Mouse (Mus musculus): ENCODE results near the gene Abcg4. TPM values are rescaled to one million over a fixed set of nuclear protein-coding genes. Genes with fewer than 3 reads are reported as not detected.

Gene Abcg4
- total and polyA plus RNA-seq, 3 experiments = 0.23 to 1.1 (median 0.72) TPM

DNA sequence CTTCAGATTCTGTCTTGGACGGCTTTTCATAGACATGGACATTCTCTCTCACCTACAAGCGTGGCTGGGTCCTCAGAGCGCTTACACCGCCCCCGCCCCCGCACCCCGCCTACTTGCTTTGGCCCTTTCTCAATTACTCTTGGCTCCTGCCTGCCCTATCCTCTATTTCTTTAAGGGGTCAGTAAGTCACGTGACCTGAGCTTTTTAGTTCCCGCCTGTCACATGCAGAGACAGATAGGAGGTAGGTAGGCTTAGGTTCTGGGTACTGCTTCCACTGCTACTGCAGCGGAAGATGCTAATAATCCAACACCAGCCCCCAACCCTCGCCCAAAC, 510 bp upstream of the Abcg4 start:
- Histone ChIP-seq H3K79me2 (replicated peaks; ENCODE audit: control insufficient read depth, extremely low read depth, insufficient read depth, poor library complexity, severe bottlenecking) (no peaks in the 10 kb centered on the region), H3K9me3 (replicated peaks; ENCODE audit: low read length) (peaks cover 6% of the 10 kb centered on the region), H3K4me2 (ENCODE audit: insufficient read depth, low read depth, poor library complexity, severe bottlenecking) (no peak overlapping the region), H3K4me3 (replicated peaks in 1 of 3; ENCODE audit: low read depth in 2 of 3, low read length in 2 of 3, poor library complexity in 1 of 3) (no peak overlapping the region), H3K36me3 (replicated peaks in 1 of 2; ENCODE audit: control insufficient read depth in 1 of 2, insufficient read depth in 1 of 2, low read length in 1 of 2) (peaks cover 23 to 68% of the 10 kb centered on the region in 2 experiments), H3K27ac (ENCODE audit: insufficient read depth, low read depth) (no peak overlapping the region), H3K9ac (ENCODE audit: insufficient read depth, low read depth) (no peak overlapping the region), H3K4me1 (ENCODE audit: control insufficient read depth in 1 of 2, insufficient read depth in 2 of 2) (no peaks in the 10 kb centered on the region), H3K27me3 (replicated peaks) (no peaks in the 10 kb centered on the region)
- no peak for TF ChIP-seq USF2 (conservative IDR thresholded peaks at IDR 0.05; ENCODE audit: low read depth, low read length)
- no peak for TF ChIP-seq TBP (conservative IDR thresholded peaks at IDR 0.05; ENCODE audit: low read depth, low read length)
- no peak for TF ChIP-seq ZMIZ1 (IDR thresholded peaks at IDR 0.05; ENCODE audit: low read depth, low read length)
- TF ChIP-seq MAZ (IDR thresholded peaks at IDR 0.05; ENCODE audit: low read depth, low read length) = no peak
- no peak for TF ChIP-seq SIN3A (IDR thresholded peaks at IDR 0.05; ENCODE audit: low read length)
- TF ChIP-seq MAX (IDR thresholded peaks at IDR 0.05; ENCODE audit: low read length) = no peak
- no peak for TF ChIP-seq USF1 (IDR thresholded peaks at IDR 0.05; ENCODE audit: low read depth, low read length)
- TF ChIP-seq NELFE (IDR thresholded peaks at IDR 0.05; ENCODE audit: low read depth, low read length) = no peak
- TF ChIP-seq PAX5 (IDR thresholded peaks at IDR 0.05; ENCODE audit: low read length) = no peak
- no peak for TF ChIP-seq E2F4 (IDR thresholded peaks at IDR 0.05; ENCODE audit: insufficient replicate concordance, low read depth, low read length)
- TF ChIP-seq IRF4 (IDR thresholded peaks at IDR 0.05; ENCODE audit: low read depth, low read length) = no peak
- TF ChIP-seq JUND (conservative IDR thresholded peaks at IDR 0.05; ENCODE audit: low read depth, low read length) = no peak
- TF ChIP-seq BHLHE40 (IDR thresholded peaks at IDR 0.05; ENCODE audit: low read depth, low read length) = no peak
- no peak for TF ChIP-seq MXI1 (IDR thresholded peaks at IDR 0.05; ENCODE audit: low read depth, low read length)
- in situ Hi-C loops (cut with MboI; ENCODE audit: low pct_ligation_motif_present, low pct_unique_long_range_greater_than_20kb, low sequenced_read_pairs) (no loop called here), dilution Hi-C loops (cut with MboI; ENCODE audit: extremely low pct_ligation_motif_present, extremely low pct_unique_long_range_greater_than_20kb, low sequenced_read_pairs) (no loop called here)
- DNase-seq (ENCODE audit: extremely low read depth) = no peak

DNA sequence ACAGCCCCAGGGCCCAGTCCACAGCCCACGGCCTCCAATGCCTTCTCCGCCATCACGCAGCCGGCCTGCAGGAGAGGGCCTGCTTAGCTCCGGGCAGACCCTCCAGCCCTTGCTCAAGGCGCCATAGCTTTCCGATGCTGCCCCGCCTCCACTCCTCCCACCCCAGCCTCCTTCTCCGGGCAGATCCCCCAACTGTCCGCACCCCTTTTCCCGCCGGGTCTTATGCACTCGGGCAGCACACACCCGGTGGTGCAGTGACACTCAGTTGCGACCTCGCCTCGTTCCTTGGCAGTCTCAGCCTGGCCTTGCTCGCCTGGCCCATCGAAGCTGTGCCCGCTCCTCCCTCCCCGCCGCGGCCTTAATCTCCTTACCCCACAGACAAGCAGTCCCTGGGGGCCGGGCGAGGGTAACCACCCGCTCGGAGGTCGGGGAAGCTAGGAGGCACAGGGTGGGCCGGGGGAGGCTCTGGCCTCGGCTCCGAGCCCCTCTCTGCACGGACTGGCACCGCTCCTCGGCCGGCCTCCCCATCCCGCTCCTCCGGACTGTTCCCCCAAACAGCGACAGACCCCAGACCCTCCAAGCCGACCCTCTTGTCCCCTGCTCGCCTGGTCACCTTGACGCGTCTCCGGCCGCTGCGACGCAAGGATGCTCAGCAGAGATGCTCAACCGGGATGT, 877 bp downstream of the Abcg4 start:
- in situ Hi-C loops (cut with MboI; ENCODE audit: low pct_ligation_motif_present, low pct_unique_long_range_greater_than_20kb, low sequenced_read_pairs) = no loop called here
- H3K4me3 ChIP-seq (replicated peaks in 1 of 3; ENCODE audit: low read depth in 2 of 3, low read length in 2 of 3, poor library complexity in 1 of 3) = no peak overlapping the region
- no peaks in the 10 kb centered on the region for H3K27me3 ChIP-seq (replicated peaks)
- no peak for DNase-seq (ENCODE audit: extremely low read depth)
- H3K79me2 ChIP-seq (replicated peaks; ENCODE audit: control insufficient read depth, extremely low read depth, insufficient read depth, poor library complexity, severe bottlenecking) = no peaks in the 10 kb centered on the region
- dilution Hi-C loops (cut with MboI; ENCODE audit: extremely low pct_ligation_motif_present, extremely low pct_unique_long_range_greater_than_20kb, low sequenced_read_pairs) = no loop called here
- TF ChIP-seq KAT2A (IDR thresholded peaks at IDR 0.05; ENCODE audit: insufficient replicate concordance, low read length) (no peak), ELF1 (IDR thresholded peaks at IDR 0.05; ENCODE audit: low read depth, low read length) (no peak), CHD2 (IDR thresholded peaks at IDR 0.05; ENCODE audit: low read length) (no peak), TBP (conservative IDR thresholded peaks at IDR 0.05; ENCODE audit: low read depth, low read length) (no peak), BHLHE40 (IDR thresholded peaks at IDR 0.05; ENCODE audit: low read depth, low read length) (no peak), CTCF (conservative IDR thresholded peaks at IDR 0.05 in 1 of 2, IDR thresholded peaks at IDR 0.05 in 1 of 2; ENCODE audit: low read depth in 2 of 2, low read length in 2 of 2) (no peak), ZC3H11A (IDR thresholded peaks at IDR 0.05; ENCODE audit: low read depth, low read length) (no peak), MYC (IDR thresholded peaks at IDR 0.05; ENCODE audit: low read depth, low read length) (no peak), MAFK (IDR thresholded peaks at IDR 0.05; ENCODE audit: insufficient replicate concordance, low read length) (no peak), UBTF (IDR thresholded peaks at IDR 0.05; ENCODE audit: low read depth, low read length) (no peak), GABPA (IDR thresholded peaks at IDR 0.05; ENCODE audit: insufficient replicate concordance, low read depth, low read length) (no peak)
- H3K4me2 ChIP-seq (ENCODE audit: insufficient read depth, low read depth, poor library complexity, severe bottlenecking) = no peak overlapping the region
- H3K36me3 ChIP-seq (replicated peaks in 1 of 2; ENCODE audit: control insufficient read depth in 1 of 2, insufficient read depth in 1 of 2, low read length in 1 of 2) = peaks cover 17 to 60% of the 10 kb centered on the region in 2 experiments
- H3K4me1 ChIP-seq (ENCODE audit: control insufficient read depth in 1 of 2, insufficient read depth in 2 of 2) = no peaks in the 10 kb centered on the region
- peaks cover 6% of the 10 kb centered on the region for H3K9me3 ChIP-seq (replicated peaks; ENCODE audit: low read length)
- no peak overlapping the region for H3K27ac ChIP-seq (ENCODE audit: insufficient read depth, low read depth)
- H3K9ac ChIP-seq (ENCODE audit: insufficient read depth, low read depth) = no peak overlapping the region

Measured in CH12.LX (cell line).